Mouse (Mus musculus): ENCODE measurements around the gene Zfp808. TPM values are rescaled to one million over a fixed set of nuclear protein-coding genes. Genes with fewer than 3 reads are reported as not detected.
"Not testable (repeated sequence)": the region's sequence is repeated elsewhere in the genome, so short reads cannot be mapped to it uniquely, and the experiment has no call there.

Zfp808 gene
- total RNA-seq (2014; fragmentation: Nextera tagmentation) (14.1 and 21.0 TPM in 2 replicates), total RNA-seq (2017) (5.5 and 7.6 TPM in 2 replicates), polyA plus RNA-seq (2012) (0.14 and 0.28 TPM in 2 replicates)

DNA sequence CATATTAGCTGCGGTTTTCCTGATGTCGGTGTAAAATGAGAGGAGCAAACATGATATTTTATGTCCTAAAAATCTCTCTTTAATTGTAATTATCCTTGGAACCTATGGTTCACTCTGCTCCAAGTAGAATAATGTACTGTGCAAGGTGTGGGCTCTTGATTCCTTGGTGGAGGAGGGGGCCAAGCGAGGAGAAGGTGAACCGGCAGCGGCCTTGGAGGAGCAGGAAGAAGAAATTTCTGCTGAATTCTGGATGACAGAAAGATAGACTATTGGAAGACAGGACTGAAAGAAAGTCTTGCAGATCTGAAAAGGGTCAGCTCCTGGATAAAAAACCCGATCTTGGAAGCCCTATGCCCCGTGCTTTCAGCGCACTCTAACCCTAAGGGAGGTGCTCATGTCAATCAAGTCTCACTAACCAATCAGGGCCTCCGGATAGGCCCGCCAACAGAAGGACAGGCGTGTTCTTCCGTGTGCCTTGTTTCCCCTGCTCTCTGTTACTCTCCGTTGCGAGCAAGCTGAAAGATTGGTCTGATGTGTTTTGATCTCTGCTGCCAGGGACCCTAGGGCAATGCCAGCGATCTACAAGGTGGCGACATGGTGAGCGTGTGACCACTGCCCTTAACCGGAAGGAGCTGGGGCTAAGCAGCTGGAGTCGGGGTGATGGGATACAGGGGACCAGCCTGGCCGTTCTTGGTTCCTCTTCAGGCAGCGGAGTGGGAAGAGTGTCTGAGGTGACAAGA, at the start of gene Zfp808:
Gene Zfp808 (plus strand): TSS at position 455 of the 740 bp plus-strand sequence.
- peak within 1 kb of the TSS; percentile 71 for H3K4me3 ChIP-seq (ENCODE audit: low read depth, low read length)
- H3K27me3 ChIP-seq (ENCODE audit: insufficient read depth, low read length); H3K36me3 ChIP-seq (replicated peaks); DNase-seq (ENCODE audit: low spot score); H3K9me3 ChIP-seq (replicated peaks); H3K4me1 ChIP-seq (ENCODE audit: insufficient read depth, low read depth, low read length): not testable (repeated sequence)
- peak; percentile 76 for ATAC-seq (ENCODE audit: extremely low read depth, insufficient number of reproducible peaks, low FRiP score, poor library complexity, severe bottlenecking)

DNA sequence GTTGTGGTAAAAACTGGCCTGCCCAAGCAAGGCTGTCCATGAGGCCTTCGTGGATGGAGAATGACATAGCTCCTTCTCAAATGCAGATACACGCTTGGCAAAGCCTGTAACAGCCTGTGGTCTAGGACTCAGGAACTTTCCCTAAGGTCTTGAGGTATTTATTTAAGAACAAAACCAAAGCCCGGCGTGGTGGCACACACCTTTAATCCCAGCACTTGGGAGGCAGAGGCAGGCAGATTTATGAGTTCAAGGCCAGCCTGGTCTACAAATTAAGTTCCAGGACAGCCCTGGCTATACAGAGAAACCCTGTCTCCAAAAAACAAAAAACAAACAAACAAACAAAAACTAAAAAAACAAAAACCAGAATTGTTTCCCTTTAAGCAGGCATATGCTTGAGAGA, 30.9 kb upstream of the Zfp808 start:
- not testable (repeated sequence) for H3K4me3 ChIP-seq (ENCODE audit: low read depth, low read length); H3K4me1 ChIP-seq (ENCODE audit: insufficient read depth, low read depth, low read length); ATAC-seq (ENCODE audit: extremely low read depth, insufficient number of reproducible peaks, low FRiP score, poor library complexity, severe bottlenecking); H3K27me3 ChIP-seq (ENCODE audit: insufficient read depth, low read length); H3K36me3 ChIP-seq (replicated peaks); DNase-seq (ENCODE audit: low spot score); H3K9me3 ChIP-seq (replicated peaks)

DNA sequence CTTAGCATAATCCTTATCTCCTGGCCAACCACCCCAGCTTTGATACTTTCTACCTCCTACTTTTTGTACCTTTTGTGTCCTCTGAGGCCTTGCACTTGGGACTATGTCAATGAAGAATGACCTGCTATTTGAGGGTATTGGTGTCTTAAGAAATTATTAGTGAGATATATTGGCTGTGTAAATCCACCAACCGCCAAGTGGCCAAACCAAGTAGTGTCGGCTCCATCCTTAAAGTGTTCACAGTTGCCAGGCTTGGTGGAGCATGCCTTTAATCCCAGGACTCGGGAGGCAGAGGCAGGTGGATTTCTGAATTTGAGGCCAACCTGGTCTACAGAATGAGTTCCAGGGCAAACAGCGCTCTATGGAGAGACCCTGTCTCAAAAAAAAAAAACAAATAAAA, 30.2 kb upstream of the Zfp808 start:
- H3K27me3 ChIP-seq (ENCODE audit: insufficient read depth, low read length); H3K36me3 ChIP-seq (replicated peaks); H3K9me3 ChIP-seq (replicated peaks); ATAC-seq (ENCODE audit: extremely low read depth, insufficient number of reproducible peaks, low FRiP score, poor library complexity, severe bottlenecking); H3K4me3 ChIP-seq (ENCODE audit: low read depth, low read length); H3K4me1 ChIP-seq (ENCODE audit: insufficient read depth, low read depth, low read length); DNase-seq (ENCODE audit: low spot score): not testable (repeated sequence)

DNA sequence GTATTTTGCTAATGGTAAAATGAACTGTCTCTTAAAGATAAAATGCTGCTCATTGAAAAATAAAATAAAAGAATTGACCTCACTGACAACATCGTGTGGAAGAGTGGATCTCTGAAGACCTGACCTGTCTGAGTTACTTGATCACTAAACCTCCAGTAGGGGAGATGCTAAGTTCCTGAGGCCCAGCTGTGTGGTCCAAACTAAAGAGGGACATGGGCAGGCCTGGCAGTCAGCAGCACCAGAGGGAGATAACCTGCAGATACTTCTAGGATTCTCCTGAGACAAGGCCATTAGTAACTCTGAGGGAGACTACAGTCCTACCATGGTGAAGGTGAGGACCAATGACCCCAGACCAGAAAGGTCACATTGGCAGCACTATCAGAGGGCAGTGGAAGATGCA, 27.3 kb upstream of the Zfp808 start:
- not testable (repeated sequence) for H3K4me3 ChIP-seq (ENCODE audit: low read depth, low read length); H3K9me3 ChIP-seq (replicated peaks); H3K27me3 ChIP-seq (ENCODE audit: insufficient read depth, low read length); H3K4me1 ChIP-seq (ENCODE audit: insufficient read depth, low read depth, low read length); H3K36me3 ChIP-seq (replicated peaks); DNase-seq (ENCODE audit: low spot score); ATAC-seq (ENCODE audit: extremely low read depth, insufficient number of reproducible peaks, low FRiP score, poor library complexity, severe bottlenecking)

DNA sequence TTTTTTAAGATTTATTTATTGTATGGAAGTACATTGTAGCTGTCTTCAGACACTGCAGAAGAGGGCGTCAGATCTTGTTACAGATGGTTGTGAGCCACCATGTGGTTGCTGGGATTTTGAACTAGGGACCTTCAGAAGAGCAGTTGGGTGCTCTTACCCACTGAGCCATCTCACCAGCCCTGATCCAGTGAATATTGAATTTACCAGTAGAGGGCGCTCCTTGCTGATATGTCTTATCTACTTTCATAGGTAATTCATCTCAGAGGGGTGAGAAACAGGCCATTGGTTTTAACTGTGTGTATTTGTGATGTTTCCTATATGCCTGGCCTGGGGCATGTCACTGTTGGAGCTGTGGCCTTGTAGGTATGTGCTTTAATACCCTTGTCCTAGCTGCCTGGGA, 13.8 kb upstream of the Zfp808 start:
- H3K4me3 ChIP-seq (ENCODE audit: low read depth, low read length); H3K4me1 ChIP-seq (ENCODE audit: insufficient read depth, low read depth, low read length); H3K9me3 ChIP-seq (replicated peaks); H3K27me3 ChIP-seq (ENCODE audit: insufficient read depth, low read length); H3K36me3 ChIP-seq (replicated peaks); DNase-seq (ENCODE audit: low spot score); ATAC-seq (ENCODE audit: extremely low read depth, insufficient number of reproducible peaks, low FRiP score, poor library complexity, severe bottlenecking): not testable (repeated sequence)

DNA sequence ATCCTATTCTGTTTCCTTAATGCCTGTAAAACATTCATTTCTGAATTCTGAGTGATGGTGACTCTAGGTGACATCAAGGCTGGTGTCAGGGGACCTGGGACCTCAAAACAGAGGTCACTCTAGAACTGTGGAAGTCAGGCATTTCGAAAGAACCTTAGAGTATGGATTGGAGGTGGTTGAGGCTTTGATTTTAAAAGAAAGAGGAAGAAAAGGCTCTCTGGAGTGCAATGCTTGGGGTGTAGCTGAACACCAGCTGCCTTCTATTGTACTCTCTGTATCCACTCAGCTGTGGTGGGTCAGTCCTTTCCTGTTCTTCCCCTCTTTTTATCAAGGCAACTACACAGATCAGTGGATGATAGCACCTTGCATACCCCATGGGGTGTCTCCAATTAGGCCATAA, 8.1 kb upstream of the Zfp808 start:
- H3K27me3 ChIP-seq (ENCODE audit: insufficient read depth, low read length); H3K4me3 ChIP-seq (ENCODE audit: low read depth, low read length); DNase-seq (ENCODE audit: low spot score); ATAC-seq (ENCODE audit: extremely low read depth, insufficient number of reproducible peaks, low FRiP score, poor library complexity, severe bottlenecking); H3K36me3 ChIP-seq (replicated peaks); H3K9me3 ChIP-seq (replicated peaks); H3K4me1 ChIP-seq (ENCODE audit: insufficient read depth, low read depth, low read length): not testable (repeated sequence)

DNA sequence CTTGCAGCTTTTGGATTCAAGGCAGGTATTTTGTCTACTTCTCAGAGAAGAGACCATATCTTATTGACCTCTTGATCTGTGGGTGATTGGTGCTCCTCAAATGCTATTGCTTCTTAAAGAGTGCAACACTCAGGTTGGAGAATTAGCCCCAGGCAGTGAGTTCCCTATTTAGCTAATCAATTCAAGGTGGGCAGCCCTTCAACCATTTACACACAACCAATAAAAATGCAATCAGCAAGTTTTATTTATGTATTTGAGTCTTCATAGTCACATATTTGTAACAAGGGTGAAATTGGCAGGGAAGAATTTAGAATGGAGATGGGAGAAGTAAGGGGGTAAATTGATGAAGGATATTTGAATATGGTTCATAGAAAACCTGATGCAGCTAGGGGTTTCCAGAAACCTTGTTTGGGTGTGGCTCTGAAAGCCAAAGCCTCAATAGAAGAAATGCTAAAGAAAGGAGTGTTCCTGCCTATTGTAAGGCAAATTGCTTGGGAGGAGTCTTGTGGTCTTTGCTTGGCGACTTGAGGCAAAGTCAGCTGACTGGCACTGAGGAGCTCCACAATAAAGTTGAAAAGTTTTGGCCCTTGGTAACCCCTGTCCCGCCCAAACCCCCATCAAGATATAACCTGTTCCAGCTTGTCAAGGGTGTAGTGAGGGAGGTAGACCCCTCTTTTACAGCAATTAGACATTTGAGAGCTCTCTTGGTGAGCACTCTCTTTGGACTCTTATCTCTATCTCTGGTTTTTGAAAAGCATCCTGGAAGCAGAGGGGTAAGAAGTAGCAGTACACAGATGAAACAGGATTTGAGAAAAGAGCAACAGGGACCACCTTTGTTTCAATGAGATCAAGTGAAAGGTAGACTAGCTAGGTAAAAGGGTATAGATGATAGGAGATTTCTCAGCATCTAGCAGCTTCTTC, 52.4 kb downstream of the Zfp808 start:
- not testable (repeated sequence) for H3K4me1 ChIP-seq (ENCODE audit: insufficient read depth, low read depth, low read length); H3K9me3 ChIP-seq (replicated peaks); DNase-seq (ENCODE audit: low spot score); H3K4me3 ChIP-seq (ENCODE audit: low read depth, low read length); H3K36me3 ChIP-seq (replicated peaks); ATAC-seq (ENCODE audit: extremely low read depth, insufficient number of reproducible peaks, low FRiP score, poor library complexity, severe bottlenecking); H3K27me3 ChIP-seq (ENCODE audit: insufficient read depth, low read length)

DNA sequence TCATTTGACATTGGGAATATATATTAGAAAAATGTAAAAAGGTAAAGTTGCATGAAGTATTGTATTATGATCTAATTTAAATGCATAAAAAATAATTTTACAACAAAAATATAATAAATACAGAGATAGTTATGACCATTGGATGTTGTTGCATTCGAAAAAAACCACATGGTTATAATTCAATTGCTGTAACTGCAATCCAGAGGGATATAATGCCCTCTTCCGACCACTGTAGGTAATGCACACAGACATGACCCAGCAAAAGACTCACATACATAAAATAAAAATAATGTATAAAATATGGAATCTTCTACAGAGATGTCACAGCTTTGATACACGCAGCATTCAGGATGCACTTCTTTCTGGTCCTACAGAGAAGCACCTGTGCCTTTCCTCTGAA, 115.6 kb downstream of the Zfp808 start:
- DNase-seq (ENCODE audit: low spot score) (no peak), ATAC-seq (ENCODE audit: extremely low read depth, insufficient number of reproducible peaks, low FRiP score, poor library complexity, severe bottlenecking) (no peak)
- Histone ChIP-seq H3K36me3 (replicated peaks) (no peaks in the 10 kb centered on the region), H3K4me3 (ENCODE audit: low read depth, low read length) (no peak overlapping the region), H3K9me3 (replicated peaks) (no peaks in the 10 kb centered on the region), H3K4me1 (ENCODE audit: insufficient read depth, low read depth, low read length) (no peaks in the 10 kb centered on the region), H3K27me3 (ENCODE audit: insufficient read depth, low read length) (no peaks in the 10 kb centered on the region)
- no peak for TF ChIP-seq GATA1 (IDR thresholded peaks at IDR 0.05; ENCODE audit: borderline replicate concordance, low read length)
- no peak for TF ChIP-seq POLR2AphosphoS5 (IDR thresholded peaks at IDR 0.05; ENCODE audit: insufficient replicate concordance, low read depth, low read length)

DNA sequence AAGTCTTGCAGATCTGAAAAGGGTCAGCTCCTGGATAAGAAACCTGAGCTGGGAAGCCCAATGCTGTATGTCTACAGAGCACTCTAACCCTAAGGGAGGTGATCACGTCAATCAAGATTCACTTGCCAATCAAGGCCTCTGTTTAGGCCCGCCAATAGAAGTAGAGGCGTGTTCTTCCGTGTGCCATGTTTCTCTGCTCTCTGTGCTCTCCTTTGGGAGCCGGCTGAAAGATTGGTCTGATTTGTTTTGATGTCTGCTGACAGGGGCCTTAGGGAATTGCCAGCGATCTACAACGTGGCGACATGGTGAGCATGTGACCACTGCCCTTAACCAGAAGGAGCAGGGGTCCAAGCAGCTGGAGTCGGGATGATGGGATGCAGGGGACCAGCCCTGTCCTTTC, 125.5 kb downstream of the Zfp808 start:
- H3K4me1 ChIP-seq (ENCODE audit: insufficient read depth, low read depth, low read length); H3K4me3 ChIP-seq (ENCODE audit: low read depth, low read length); H3K27me3 ChIP-seq (ENCODE audit: insufficient read depth, low read length); ATAC-seq (ENCODE audit: extremely low read depth, insufficient number of reproducible peaks, low FRiP score, poor library complexity, severe bottlenecking); H3K36me3 ChIP-seq (replicated peaks); DNase-seq (ENCODE audit: low spot score); H3K9me3 ChIP-seq (replicated peaks): not testable (repeated sequence)
